Mouse (Mus musculus): Measurements from ENCODE around the gene Rsg1.

Rsg1 gene

DNA sequence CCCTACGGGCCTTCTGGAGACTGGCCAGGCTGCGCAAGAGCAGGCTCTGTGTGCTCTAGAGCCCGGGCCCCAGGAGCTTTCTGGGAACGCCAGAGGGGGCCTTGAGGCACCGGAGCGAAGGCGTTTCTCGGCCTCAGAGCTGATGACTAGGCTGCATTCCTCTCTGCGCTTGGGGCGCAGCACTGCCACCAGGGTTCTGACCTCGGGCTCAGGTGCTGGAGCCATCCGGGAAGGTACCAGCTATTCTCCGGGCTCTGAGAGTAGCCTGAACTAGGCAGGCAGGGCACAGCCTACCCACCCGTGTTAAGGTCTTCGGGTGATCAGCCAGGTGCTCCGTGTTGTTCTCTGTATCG, 33.2 kb downstream of the Rsg1 start:
- no peak for DNase-seq (ENCODE audit: low spot score in 2 of 2)

DNA sequence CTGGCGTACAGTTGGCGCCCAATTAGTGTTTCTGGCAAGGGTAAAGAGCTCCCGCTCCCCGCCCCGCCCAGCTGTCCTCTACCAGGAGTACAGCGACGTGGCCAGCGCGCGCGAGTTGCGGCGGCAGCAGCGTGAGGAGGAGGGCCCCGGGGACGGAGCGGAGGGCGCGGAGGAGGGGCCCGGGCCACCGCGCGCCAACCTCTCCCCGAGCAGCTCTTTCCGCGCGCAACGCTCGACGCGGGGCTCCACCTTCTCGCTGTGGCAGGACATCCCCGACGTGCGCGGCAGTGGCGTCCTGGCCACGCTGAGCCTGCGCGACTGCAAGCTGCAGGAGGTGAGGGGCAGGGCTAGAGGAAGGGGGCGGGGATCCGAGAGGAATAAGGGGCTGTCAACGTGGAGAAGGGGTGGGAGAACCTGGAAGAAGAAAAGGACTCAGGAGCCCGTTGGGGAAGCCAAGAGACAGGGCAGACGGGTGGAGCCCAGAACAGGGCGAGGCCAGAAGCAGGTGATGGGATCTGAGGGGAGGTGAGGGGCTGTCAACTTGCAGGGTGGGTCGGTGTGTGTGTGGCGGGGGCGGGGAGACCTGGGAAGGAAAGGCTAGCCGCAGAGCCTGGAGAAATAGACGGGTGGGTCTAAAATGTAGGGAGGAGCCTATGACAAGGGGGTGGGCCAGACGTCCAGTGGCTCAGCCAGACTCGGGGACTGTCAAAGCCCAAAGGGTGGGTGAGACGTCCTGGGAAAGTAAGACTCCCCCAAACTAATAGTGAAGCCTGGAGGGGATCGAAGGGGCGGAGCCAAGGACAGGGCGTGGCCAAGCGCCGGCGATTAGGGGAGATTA, 34.2 kb downstream of the Rsg1 start:
- DNase-seq (ENCODE audit: low spot score in 2 of 2) = no peak

DNA sequence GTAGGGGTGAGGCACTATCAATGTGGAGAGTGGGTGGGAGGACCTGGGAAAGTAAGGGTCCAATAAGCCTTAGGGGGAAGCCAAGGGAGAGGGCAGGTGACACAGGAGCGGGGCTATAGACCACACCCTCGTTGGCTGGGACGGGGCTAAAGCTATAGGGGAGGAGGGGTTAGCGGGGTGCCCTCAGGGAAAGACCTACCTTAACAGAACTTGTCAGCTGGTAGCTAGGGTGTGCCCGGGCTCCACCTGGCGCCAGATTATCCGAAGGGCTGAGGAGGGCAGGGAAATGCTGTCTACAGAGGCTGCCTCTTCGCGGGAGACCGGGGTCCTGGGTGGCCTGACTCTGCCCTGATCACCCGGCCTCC, 34.8 kb downstream of the Rsg1 start:
- DNase-seq (ENCODE audit: low spot score in 2 of 2) = no peak

- DNase-seq (ENCODE audit: low spot score in 2 of 2) = no peak
Measured at GRCm38 (mm10) chr4:141249383-141249782, 35.6 kb downstream of the Rsg1 start.

DNA sequence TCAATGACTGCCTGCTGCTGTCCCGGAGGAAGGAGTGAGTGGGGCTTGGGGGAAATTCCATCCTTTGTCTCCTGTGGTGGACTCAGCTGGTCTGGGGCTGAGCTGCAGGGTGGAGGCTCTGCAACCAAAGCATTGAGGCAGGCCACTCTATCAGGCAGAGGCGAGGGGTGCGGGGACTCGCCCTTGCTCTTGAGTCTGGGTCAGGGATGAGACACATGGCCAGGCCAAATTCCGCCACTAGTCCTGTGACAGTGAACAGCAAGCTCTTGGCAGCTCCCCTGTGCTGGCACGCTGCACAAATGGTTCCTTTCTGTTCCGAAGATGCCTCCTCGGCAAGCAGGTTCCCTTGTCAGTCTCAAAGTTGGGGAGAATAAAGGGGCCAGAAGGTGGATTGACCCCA, 37.3 kb downstream of the Rsg1 start:
- DNase-seq (ENCODE audit: low spot score in 2 of 2) = no peak

DNA sequence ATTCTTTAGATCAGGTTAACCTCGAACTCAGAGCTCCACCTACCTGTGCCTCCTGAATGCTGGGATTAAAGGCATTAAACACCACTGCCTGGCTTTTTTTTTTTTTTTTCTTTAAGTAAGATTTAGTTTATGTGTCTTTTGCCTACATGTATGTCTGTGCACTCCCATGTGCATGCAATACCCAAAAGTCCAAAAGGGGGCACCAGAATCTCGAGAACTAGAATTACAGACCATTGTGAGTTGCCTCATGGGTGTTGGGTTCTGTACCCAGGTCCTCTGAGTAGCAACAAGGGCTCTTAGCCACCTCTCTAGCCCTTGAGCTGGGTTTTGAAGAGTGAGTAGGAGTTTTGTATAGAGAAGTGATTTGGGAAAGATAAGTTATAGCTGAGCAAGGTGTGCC, 38.9 kb downstream of the Rsg1 start:
- DNase-seq (ENCODE audit: low spot score in 2 of 2) = no peak

DNA sequence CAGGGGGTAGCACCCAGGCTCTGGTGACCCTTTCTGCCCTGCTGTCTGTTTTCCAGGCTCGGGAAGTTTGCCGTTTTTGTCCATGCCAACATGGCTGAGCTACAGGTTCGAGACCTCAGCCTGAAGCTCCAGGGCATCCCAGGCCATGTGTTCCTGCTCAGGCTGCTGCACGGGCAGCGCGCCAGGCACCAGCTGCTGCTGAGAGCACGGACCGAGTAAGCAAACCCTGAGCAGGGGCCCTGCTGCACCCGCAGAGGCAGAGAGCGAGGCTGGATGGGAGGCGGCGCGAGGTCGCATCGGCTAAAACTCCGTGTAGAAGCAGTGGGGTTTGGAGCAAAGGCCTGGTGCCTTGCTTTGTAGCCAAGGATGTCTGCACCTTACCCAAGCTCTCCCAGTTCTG, 40.5 kb downstream of the Rsg1 start:
- no peak for DNase-seq (ENCODE audit: low spot score in 2 of 2)

DNA sequence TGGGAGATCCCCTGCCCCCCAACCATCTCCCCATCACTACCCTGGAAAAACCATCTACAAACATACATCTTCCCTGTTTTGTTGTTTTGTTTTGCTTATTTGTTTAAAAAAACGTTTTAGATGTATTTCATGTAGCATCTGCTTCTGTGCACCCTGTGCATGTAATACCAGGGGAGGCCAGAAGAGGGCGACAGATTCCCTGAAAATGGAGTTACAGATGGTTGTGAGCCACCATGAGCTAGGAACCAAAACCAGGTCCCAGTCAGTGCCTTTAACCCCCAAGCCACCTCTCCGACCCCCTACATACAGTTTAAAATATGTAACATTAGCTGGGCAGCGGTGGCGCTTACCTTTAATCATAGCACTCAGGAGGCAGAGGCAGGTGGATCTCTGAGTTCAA, 43.7 kb downstream of the Rsg1 start:
- DNase-seq (ENCODE audit: low spot score in 2 of 2) = no peak

- no peak for DNase-seq (ENCODE audit: low spot score in 2 of 2)
Measured at GRCm38 (mm10) chr4:141259413-141259812, 45.7 kb downstream of the Rsg1 start.

- no peak for DNase-seq (ENCODE audit: low spot score in 2 of 2)
Measured at GRCm38 (mm10) chr4:141260007-141260723, 46.4 kb downstream of the Rsg1 start.

GRCm38 (mm10) chr4:141262906-141263637, 49.3 kb downstream of the Rsg1 start:
- DNase-seq (ENCODE audit: low spot score in 2 of 2) = no peak

- DNase-seq (ENCODE audit: low spot score in 2 of 2) = no peak
Measured at GRCm38 (mm10) chr4:141265979-141266637, 52.4 kb downstream of the Rsg1 start.

- no peak for DNase-seq (ENCODE audit: low spot score in 2 of 2)
Measured at GRCm38 (mm10) chr4:141267250-141267649, 53.5 kb downstream of the Rsg1 start.

DNA sequence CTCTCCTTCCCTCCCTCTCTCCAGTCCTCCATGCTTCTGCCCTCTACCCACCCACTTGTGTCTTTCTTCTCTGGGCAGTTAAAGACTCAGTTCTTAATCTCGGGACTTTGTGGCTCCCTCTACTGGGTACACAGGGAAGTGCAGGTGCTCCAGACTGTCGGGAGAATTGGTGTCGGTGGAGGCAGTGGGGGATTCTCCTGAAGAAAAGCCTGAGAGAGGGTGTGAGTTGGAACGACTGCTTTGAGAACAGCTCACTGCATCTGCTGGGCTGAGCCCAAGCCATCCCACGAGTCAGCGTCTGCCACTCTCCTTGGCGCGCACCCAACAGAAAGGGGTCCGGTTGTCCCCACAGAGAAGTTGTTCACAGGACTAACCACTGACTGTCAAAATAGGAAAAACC, 54.1 kb downstream of the Rsg1 start:
- no peak for DNase-seq (ENCODE audit: low spot score in 2 of 2)

GRCm38 (mm10) chr4:141268350-141268749, 54.6 kb downstream of the Rsg1 start:
- DNase-seq (ENCODE audit: low spot score in 2 of 2) = no peak

DNA sequence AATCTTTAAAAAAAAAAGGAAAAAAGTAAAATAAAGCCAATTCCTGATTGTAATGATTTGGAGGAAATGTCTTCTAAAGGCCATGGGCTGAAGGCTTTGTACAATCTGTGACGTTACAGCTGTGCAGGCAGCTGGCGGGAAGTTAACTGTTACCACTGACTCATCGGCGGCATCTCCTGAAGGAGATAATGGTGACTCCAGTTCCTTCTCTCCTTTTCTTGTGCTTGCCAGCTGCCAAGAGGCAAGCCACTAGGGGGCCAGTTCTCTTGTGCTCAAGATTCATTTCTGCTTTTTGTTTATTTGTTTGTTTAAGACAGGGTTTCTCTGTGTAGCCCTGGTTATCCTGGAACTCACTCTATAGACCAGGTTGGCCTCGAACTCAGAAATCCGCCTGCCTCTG, 55.3 kb downstream of the Rsg1 start:
- no peak for DNase-seq (ENCODE audit: low spot score in 2 of 2)

DNA sequence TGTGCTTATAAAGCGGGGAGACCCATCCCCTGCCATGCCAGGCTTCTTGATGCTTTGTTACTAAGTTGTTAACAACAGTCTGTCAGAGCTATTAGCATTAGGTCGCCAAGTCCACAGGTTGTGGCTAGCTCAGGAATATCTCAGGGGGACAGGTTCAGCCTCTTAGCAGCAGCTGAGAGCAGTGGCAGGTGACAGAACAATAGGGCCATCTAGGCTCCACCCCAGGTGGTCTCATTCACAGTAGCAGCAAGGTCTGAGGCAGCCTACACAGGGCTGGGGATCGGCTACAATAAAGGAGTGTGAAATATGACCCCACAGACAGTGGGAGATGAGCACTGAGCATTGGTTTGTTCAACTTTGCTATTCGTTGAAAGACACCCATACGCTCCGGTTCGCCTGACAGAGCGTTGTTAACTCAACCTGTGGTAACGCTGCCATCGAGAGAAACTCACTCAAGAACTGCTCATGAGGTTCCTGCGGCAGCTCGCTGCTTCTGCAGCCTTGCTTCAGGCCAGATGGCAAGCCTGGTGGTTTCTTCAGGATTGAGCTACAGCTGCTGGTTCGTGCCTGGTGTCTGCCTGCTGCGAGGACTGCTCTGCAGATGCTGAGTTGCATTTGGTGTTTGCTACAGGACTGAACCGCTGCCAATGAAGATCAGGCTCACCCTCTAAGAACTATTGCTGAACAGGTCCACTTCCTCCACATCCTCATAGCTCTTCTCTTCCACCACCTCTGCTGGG, 56.6 kb downstream of the Rsg1 start:
- DNase-seq (ENCODE audit: low spot score in 2 of 2) = no peak

- no peak for DNase-seq (ENCODE audit: low spot score in 2 of 2)
Measured at GRCm38 (mm10) chr4:141271228-141271627, 57.5 kb downstream of the Rsg1 start.

DNA sequence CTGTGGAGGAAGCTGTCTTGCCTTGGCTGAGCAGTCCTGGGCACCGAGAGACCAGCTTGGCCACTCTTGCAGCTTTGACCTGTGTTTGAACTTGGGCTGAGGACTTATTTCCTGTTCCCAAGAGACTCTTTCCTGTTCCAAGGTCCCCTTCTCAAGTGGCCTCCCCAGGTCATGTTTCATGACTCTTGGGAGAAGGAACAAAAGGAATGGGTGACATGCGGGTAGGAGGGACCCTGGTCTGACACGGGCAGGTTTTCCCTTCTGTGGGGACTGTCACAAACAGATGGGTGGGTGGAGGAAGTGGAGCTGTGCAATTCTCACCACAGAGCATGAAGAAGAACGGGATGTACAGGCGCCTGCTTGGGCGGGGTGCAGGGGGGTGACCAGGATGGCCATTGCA, 58.0 kb downstream of the Rsg1 start:
- DNase-seq (ENCODE audit: low spot score in 2 of 2) = no peak

DNA sequence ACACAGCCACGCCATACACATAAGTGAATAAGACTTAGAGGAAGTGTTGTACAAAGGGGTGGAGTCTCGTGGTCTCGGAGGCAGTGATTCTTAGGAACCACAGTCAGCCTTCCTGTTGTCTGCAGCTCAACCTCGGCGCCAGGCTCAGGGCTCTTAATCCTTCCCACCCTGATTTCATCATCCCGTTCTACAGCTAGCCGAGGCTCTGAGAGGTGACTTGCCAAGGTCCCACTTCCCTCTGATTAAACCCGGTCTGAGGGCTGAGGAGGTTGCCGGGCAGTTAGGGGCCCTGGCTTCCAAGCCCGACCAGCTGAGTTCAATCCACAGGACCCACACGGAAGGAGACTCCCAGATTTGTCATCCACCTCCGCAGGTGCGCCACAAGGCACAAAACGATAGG, 59.1 kb downstream of the Rsg1 start:
- peak; percentile 44 to 54 for DNase-seq (ENCODE audit: low spot score in 2 of 2)

GRCm38 (mm10) chr4:141273296-141273695, 59.5 kb downstream of the Rsg1 start:
- peak; percentile 67 to 70 for DNase-seq (ENCODE audit: low spot score in 2 of 2)

Measured in spleen, postnatal 36 days (tissue).